Mouse (Mus musculus): ENCODE measurements around the gene Tkfc. TPM values are rescaled to one million over a fixed set of nuclear protein-coding genes. Genes with fewer than 3 reads are reported as not detected.

The Tkfc gene
- polyA plus RNA-seq, 1 experiment, result 35.8 TPM

GRCm38 (mm10) chr19:10557430-10557829 lies 48.0 kb downstream of the Tkfc start:
- TF ChIP-seq POLR2A (IDR thresholded peaks at IDR 0.05; ENCODE audit: borderline replicate concordance, extremely low read depth, insufficient read depth, insufficient read length, poor library complexity, severe bottlenecking) (no peak), CTCF (IDR thresholded peaks at IDR 0.05; ENCODE audit: borderline replicate concordance, extremely low read depth, insufficient read depth, insufficient read length) (no peak)
- no peak for DNase-seq (ENCODE audit: low read depth)

GRCm38 (mm10) chr19:10557001-10557400 lies 48.5 kb downstream of the Tkfc start:
- no peak for DNase-seq (ENCODE audit: low read depth)
- TF ChIP-seq POLR2A (IDR thresholded peaks at IDR 0.05; ENCODE audit: borderline replicate concordance, extremely low read depth, insufficient read depth, insufficient read length, poor library complexity, severe bottlenecking), result no peak
- no peak for TF ChIP-seq CTCF (IDR thresholded peaks at IDR 0.05; ENCODE audit: borderline replicate concordance, extremely low read depth, insufficient read depth, insufficient read length)

- TF ChIP-seq POLR2A (IDR thresholded peaks at IDR 0.05; ENCODE audit: borderline replicate concordance, extremely low read depth, insufficient read depth, insufficient read length, poor library complexity, severe bottlenecking), result peak; percentile 58; the same call in 1 of the 2 replicates
- TF ChIP-seq CTCF (IDR thresholded peaks at IDR 0.05; ENCODE audit: borderline replicate concordance, extremely low read depth, insufficient read depth, insufficient read length), result no peak
- peak; percentile 95 for DNase-seq (ENCODE audit: low read depth)
These were observed 49.6 kb downstream of the Tkfc start, which contains the start of gene Tmem216 for GRCm38 (mm10) chr19:10555624-10556510. Gene Tmem216 (minus strand): TSS chr19:10556238.

- TF ChIP-seq POLR2A (IDR thresholded peaks at IDR 0.05; ENCODE audit: borderline replicate concordance, extremely low read depth, insufficient read depth, insufficient read length, poor library complexity, severe bottlenecking) (no peak), CTCF (IDR thresholded peaks at IDR 0.05; ENCODE audit: borderline replicate concordance, extremely low read depth, insufficient read depth, insufficient read length) (no peak)
- no peak for DNase-seq (ENCODE audit: low read depth)
These were observed 66.0 kb downstream of the Tkfc start for GRCm38 (mm10) chr19:10539454-10539853.

Other genes starting within 250 kb of the Tkfc start
- 50.2 and 85.2 TPM in 2 replicates for gene Syt7, start 216.6 kb downstream of the Tkfc start, polyA plus RNA-seq (2012; rRNA removed)
- gene Lrrc10b, start 148.2 kb downstream of the Tkfc start, polyA plus RNA-seq (2012; rRNA removed), result 1.4 and 2.0 TPM in 2 replicates
- gene Ppp1r32, start 122.7 kb downstream of the Tkfc start, polyA plus RNA-seq (2012; rRNA removed), result 2.3 and 2.5 TPM in 2 replicates
- 116 and 131 TPM in 2 replicates for gene Cpsf7, start 80.4 kb downstream of the Tkfc start, polyA plus RNA-seq (2012; rRNA removed)
- gene Sdhaf2, start 79.5 kb downstream of the Tkfc start, polyA plus RNA-seq (2012; rRNA removed), result 45.3 and 49.9 TPM in 2 replicates
- gene Tmem216, start 49.4 kb downstream of the Tkfc start, polyA plus RNA-seq (2012; rRNA removed), result 40.9 and 74.9 TPM in 2 replicates
- 21.2 and 27.5 TPM in 2 replicates for gene Cyb561a3, start 28.5 kb downstream of the Tkfc start, polyA plus RNA-seq (2012; rRNA removed)
- 31.0 and 39.4 TPM in 2 replicates for gene Tmem138, start 28.3 kb downstream of the Tkfc start, polyA plus RNA-seq (2012; rRNA removed)
- 206 and 237 TPM in 2 replicates for gene Ddb1, start 327 bp downstream of the Tkfc start, polyA plus RNA-seq (2012; rRNA removed)
- 1.1 TPM in 2 replicates for gene Vwce, start 28.6 kb upstream of the Tkfc start, polyA plus RNA-seq (2012; rRNA removed)
- gene Pga5, start 72.4 kb upstream of the Tkfc start, polyA plus RNA-seq (2012; rRNA removed), result 0.07 TPM in 1 of 2 replicates, not detected in the other
- 28.5 and 29.0 TPM in 2 replicates for gene Vps37c, start 83.1 kb upstream of the Tkfc start, polyA plus RNA-seq (2012; rRNA removed)
- gene Cd5, start 133.3 kb upstream of the Tkfc start, polyA plus RNA-seq (2012; rRNA removed), result 0.16 and 0.20 TPM in 2 replicates
- not detected in 2 replicates for gene Cd6, start 224.4 kb upstream of the Tkfc start, polyA plus RNA-seq (2012; rRNA removed)
- 0.61 and 1.0 TPM in 2 replicates for gene Slc15a3, start 234.1 kb upstream of the Tkfc start, polyA plus RNA-seq (2012; rRNA removed)

Measured in brain, embryonic 14.5 days (tissue).